Mouse (Mus musculus): Measurements from ENCODE around the gene Zfp641. TPM values are rescaled to one million over a fixed set of nuclear protein-coding genes. Genes with fewer than 3 reads are reported as not detected.
A peak's percentile ranks its signal among the peaks of the same experiment; 100 is the strongest.

The Zfp641 gene
- 10 to 100 TPM in 1 of 2 experiments, 1 to 10 TPM in 1; 9.8 to 10.7 TPM for total RNA-seq (2021)
- long read RNA-seq, experiment 1, full-length matches to known transcripts, result 12 of 23 reads
- long read RNA-seq, experiment 1, partial matches to known transcripts, result 0 of 23 reads
- long read RNA-seq, experiment 1, other reads (novel, unspliced or antisense), result 11 of 23 reads
- long read RNA-seq, experiment 2, full-length matches to known transcripts, result 15 of 30 reads
- long read RNA-seq, experiment 2, partial matches to known transcripts, result 4 of 30 reads
- long read RNA-seq, experiment 2, other reads (novel, unspliced or antisense), result 11 of 30 reads

GRCm38 (mm10) chr15:98295628-98296551 lies at the start of gene Zfp641:
Gene Zfp641 (minus strand): TSS chr15:98296161.
- peak; percentile 20 to 23 for DNase-seq (ENCODE audit: low spot score in 2 of 2)

DNA sequence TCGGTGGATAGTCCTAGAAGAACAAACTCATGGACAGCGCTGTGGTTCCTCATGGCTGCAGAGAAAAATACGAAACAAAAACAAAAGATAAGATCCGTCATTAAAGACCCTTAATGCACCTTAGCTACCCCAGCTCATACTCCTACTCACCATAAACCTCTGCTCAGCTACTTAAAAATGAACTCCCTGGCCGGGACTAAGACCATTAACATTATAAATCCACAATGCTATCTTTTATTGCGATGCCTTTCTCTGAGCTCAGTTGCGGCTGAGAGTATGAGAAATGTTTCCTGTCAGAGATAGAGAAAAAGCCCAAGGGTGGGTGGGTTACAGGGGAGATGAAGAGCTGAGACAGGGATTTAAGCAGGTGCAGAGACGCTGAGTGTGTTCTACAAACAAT lies 44.9 kb upstream of the Zfp641 start, which contains the start of gene Olfr284:
Gene Olfr284 (minus strand): TSS at position 101 of the 400 bp plus-strand sequence.
- no peak for DNase-seq (ENCODE audit: low spot score in 2 of 2)

DNA sequence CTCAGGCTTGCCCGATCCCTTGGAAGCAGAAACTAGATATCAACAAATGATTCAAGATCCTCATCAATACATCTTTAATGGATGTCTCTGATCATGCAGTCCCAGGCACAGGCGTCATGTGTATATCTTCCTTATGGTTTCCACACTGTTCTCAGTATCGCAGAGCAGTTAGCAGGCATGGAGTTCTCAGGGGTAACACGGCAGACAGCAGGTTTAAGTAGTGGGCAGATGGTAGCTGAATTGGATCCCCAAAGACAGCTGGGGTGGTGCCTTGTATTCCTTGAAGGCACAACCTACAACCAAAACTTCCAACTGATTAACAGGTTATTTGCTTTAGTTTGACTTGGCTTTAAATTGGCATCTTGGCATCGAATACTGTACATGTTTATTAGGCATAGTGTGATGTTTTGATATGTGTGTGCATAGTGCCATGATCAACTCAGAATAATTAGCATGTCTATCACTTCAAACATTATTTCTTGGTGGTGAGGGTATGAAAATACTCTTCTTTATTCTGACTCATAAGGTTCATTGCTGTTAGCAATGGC lies 21.3 kb upstream of the Zfp641 start, which contains the start of gene Olfr285:
Gene Olfr285 (minus strand): TSS at position 177 of the 548 bp plus-strand sequence.
- no peak for DNase-seq (ENCODE audit: low spot score in 2 of 2)

GRCm38 (mm10) chr15:98315703-98316102 lies 19.7 kb upstream of the Zfp641 start:
- no peak for DNase-seq (ENCODE audit: low spot score in 2 of 2)

GRCm38 (mm10) chr15:98293651-98294050 lies 2.3 kb downstream of the Zfp641 start:
- DNase-seq (ENCODE audit: low spot score in 2 of 2), result no peak

GRCm38 (mm10) chr15:98288566-98288965 lies 7.4 kb downstream of the Zfp641 start:
- DNase-seq (ENCODE audit: low spot score in 2 of 2), result no peak

DNA sequence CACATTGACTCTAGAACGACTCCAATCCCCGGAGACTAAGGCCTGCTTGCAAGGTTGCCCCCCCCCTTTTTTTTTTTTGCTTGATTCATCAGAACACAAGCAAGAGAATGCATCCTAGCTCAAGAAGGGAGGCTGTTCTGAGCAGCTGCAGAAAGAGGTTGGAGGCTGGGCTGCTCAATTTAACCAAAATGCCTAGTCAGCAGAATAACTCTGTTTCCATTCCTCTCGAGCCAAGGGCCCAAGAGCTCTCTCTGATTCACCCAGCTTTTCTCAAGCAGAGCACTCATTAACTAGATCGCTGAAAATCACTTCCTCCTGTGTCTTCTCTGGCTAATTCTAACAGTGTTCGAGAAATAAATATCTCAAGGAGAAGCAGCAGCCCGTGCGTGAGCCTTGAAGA lies 9.5 kb downstream of the Zfp641 start:
- no peak for DNase-seq (ENCODE audit: low spot score in 2 of 2)

DNA sequence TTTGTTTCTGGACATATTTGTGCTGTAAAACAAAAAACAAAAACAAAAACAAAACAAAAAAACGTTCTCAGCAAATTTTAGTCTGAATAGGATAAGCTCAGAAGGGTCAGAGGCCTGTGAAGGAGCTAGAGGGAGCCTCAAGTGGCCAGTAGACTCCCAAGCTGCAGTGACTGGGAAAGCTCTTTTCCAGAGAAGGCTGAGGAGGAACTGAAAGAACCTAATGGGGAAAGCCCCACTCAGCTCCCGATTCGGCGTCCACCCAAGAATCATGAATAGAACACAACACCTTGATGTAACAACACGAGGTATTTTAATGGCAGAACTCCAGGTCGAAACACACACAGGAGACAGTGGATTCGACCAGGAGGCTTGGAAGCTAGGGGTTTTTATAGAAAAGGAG lies 38.2 kb downstream of the Zfp641 start:
- DNase-seq (ENCODE audit: low spot score in 2 of 2), result no peak

DNA sequence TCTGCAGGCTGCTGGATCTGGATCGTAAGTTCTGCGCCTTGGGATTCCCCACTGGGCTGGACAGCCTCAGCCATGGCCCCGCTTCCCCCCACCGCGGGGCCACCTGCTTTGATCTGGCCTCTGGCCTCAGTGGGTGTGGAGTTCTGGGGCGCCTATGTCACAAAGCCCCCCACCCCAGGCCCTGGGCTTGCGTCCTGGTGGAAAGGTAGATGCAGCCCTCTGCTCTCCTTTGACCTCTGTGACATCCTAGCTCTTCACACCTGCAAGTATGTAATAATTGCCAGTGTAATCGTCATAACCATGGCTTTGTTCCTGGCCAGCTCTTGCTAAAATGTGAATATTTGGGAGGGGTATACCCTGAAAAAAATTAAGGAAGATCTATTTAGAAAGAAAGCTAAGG lies 38.8 kb downstream of the Zfp641 start, which contains the start of gene H1fnt:
Gene H1fnt (minus strand): TSS at position 101 of the 400 bp plus-strand sequence.
- DNase-seq (ENCODE audit: low spot score in 2 of 2), result no peak

- no peak for DNase-seq (ENCODE audit: low spot score in 2 of 2)
Measured at GRCm38 (mm10) chr15:98256271-98256670, 39.7 kb downstream of the Zfp641 start.

Other genes starting within 250 kb of the Zfp641 start
- 100 to 1,000 TPM; 776 to 786 TPM for gene Pfkm, start 203.6 kb downstream of the Zfp641 start, total RNA-seq (2021)
- 10 to 100 TPM; 17.7 to 21.7 TPM for gene Senp1, start 202.4 kb downstream of the Zfp641 start, total RNA-seq (2021)
- gene Asb8, start 130.5 kb downstream of the Zfp641 start, total RNA-seq (2021), result 100 to 1,000 TPM; 148 to 174 TPM
- not detected for gene Ccdc184, start 129.0 kb downstream of the Zfp641 start, total RNA-seq (2021)
- not detected for gene Olfr288, start 100.6 kb downstream of the Zfp641 start, total RNA-seq (2021)
- gene Gm44579, start 75.2 kb downstream of the Zfp641 start, total RNA-seq (2021), result not detected
- gene Olfr287, start 75.1 kb downstream of the Zfp641 start, total RNA-seq (2021), result not detected
- gene Olfr286, start 61.7 kb downstream of the Zfp641 start, total RNA-seq (2021), result not detected
- not detected for gene H1fnt, start 38.9 kb downstream of the Zfp641 start, total RNA-seq (2021)
- not detected for gene Olfr285, start 21.2 kb upstream of the Zfp641 start, total RNA-seq (2021)
- not detected for gene Olfr284, start 44.8 kb upstream of the Zfp641 start, total RNA-seq (2021)
- gene Olfr283, start 84.8 kb upstream of the Zfp641 start, total RNA-seq (2021), result not detected
- gene Olfr282, start 135.1 kb upstream of the Zfp641 start, total RNA-seq (2021), result not detected
- gene Olfr281, start 156.4 kb upstream of the Zfp641 start, total RNA-seq (2021), result not detected
- not detected for gene OR5BS1P, start 173.7 kb upstream of the Zfp641 start, total RNA-seq (2021)
- not detected for gene Lalba, start 186.6 kb upstream of the Zfp641 start, total RNA-seq (2021)
- not detected for gene Olfr279, start 196.2 kb upstream of the Zfp641 start, total RNA-seq (2021)
- gene Kansl2, start 238.1 kb upstream of the Zfp641 start, total RNA-seq (2021), result 10 to 100 TPM; 75.4 to 83.9 TPM